Mouse (Mus musculus) bone marrow macrophage, adult 2 months (primary cell): ENCODE data around the gene Ehhadh.

ENCODE experiments used
- CTCF ChIP-seq: IDR thresholded peaks from 2 replicates; pipeline ENCODE4 v1.5.1; 2012; ENCODE audit warnings: low read depth, mild to moderate bottlenecking, low read length, moderate library complexity
- POLR2A ChIP-seq: IDR thresholded peaks from 2 replicates; pipeline ENCODE4 v1.6.1; 2012; ENCODE audit warnings: mild to moderate bottlenecking, low read depth, low read length, borderline replicate concordance

DNA sequence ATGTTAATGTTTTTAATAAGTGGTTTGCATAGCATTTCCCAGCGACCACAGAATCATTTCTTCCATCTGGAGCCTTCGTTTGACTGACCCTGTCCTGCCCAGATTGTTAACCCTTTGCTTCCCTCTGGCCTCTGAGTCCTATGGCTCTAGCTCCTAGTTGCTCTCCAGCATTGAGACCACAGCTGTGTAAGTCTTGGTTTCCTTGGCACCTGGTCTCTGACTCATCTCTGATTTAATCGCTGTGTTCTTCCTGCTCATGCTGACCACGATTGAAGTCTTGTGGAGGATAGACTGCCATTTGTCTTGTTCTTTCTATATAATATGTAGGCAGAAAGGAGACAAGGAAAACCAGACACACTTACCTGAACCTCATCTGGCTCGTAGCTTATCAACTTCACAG, 42.1 kb upstream of the Ehhadh start:
- TF ChIP-seq POLR2A, result no peak
- TF ChIP-seq CTCF, result no peak
